Mouse (Mus musculus) kidney, postnatal 4 days (tissue): ENCODE measurements around the gene Zfp366.

ENCODE experiments used
- DNase-seq, 2 experiments: peaks; one replicate each; pipeline ENCODE4 v3.0.0; 2021; ENCODE audit warnings: mixed read lengths in 2 of 2

The Zfp366 gene

DNA sequence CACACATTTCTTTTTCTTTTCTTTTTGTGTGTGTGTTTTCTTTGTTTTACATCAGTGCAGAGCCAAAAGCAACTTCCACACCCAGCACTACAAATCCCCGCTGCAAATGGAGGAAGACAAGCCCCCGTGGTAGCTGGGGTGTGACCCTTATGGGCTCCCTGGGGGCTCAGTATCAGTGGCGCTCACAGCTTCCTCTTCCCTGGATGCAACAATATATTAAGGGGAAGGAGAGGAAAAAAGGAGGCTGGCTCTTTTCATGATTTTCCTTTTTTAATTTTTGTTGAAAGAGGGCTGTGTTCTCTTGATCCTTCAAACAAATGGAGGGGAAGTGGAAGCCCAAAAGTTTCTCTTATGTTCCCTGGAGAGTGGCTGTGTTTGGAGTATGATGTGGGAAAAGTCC is 70.2 kb downstream of the Zfp366 start:
- DNase-seq, result no peak

DNA sequence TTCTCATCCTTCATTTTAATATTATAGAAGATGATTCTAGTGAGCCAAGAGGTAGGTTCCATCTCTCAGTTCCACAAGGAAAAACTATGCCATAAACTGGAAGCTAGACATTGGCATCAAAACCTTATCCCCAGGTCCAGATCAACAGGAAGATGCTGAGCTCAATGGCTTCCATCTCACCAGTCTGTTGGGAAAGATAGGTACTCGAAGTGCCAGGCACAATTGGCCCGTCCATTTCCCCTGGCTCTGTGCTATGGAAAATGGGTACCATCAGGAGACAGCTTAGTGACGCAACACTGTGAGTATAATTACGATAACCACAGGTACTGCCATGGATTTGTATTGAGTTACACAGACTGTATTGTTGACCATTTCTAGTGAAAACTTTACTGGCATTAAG is 72.3 kb downstream of the Zfp366 start:
- no peak for DNase-seq

DNA sequence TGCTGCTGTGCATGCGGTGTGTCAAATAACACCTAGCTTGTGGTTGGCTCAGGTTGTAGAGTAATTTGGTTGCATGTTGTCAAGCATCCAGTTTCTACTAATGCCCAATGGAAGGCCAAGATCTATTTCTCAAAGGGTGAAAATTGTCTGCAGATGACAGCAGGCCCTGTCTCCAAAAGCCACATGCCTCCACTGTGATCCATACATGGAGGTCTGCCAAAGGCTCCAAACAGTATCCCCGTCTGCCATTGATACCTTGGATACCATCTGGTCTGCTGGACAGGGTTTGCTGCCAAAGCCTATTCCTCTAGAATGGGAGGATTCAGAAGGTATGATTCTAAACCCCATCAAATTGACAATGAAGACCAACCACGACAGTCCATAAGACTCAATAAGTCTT is 74.1 kb downstream of the Zfp366 start:
- no peak for DNase-seq

DNA sequence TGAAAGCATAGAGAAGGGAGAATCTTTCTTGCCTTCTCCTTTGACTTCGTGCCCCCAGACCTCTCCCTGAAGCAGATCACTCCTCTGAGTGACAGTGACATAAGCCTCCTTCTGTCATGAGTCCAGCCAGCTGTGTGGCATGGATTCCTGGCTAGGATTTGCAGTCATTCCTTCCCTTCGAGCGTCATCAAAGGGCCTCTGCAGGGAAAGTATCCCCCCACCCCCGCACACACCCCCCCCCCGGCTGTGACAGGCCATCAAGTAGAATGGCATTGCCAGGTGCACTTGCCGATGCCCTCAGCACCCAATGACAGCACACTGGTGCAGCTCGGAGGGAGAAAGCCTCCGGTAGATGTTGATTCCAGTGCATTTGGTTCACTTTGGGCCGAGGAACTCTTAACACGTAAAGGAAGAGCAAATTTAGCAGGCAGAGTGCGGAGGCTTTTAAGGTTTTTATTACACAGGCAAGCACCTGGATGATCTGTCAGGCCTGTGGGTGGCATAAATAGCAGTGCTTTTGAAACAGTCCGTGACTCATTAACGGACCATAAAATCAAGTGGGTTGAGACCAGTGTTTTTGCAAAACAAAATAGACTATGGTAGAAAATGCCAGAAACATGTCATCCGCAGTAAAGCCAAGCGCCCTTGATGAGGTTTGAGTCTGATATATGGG is 75.0 kb downstream of the Zfp366 start:
- DNase-seq, result no peak

DNA sequence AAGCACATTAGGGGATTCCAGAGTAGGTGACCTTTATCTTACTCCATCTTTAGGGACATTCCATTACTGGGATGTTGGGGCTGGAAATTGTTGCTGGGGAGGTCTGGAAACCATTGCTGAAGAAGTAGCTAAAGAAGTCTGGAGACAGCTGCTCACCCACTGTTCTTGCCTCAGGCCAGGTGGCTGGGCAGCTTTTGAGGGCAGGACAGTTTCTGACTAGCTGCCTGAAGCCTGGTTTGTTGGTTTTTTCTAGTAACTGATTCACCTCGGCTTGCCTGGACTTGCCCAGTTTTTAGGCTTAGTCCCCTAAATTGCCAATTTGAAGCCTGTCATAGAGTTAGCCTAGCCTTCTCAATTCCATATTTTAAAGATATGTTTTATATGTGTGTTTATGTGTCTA is 77.8 kb downstream of the Zfp366 start:
- DNase-seq, result no peak

DNA sequence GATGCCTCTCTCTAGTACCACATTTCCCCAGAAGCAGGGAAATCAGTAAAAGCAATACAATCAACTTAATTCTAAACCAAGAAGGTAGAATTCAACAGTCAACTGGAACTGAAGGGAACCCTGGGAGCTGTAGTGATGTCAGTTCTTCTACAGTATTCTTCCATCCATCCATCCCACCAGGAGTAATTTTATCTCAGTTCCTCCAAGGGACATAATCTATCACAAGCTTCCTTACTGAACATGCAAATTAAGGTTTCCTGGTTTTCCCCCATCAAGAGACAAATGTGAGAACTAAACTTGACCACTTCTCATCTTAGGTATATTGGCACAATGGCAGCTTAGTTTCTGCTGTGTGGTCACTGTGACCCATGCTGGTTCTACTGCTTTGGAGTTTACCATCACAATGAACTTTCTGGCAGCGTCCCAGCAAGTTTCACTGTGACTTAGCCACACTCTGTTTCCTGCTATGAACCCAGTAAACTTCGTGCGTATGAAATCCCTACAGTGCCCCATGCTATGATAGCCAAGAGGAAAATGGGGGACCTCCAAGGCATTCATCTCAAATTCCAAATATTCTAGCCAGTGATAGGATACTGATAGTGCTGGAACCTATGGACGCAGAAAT is 78.6 kb downstream of the Zfp366 start:
- no peak for DNase-seq

DNA sequence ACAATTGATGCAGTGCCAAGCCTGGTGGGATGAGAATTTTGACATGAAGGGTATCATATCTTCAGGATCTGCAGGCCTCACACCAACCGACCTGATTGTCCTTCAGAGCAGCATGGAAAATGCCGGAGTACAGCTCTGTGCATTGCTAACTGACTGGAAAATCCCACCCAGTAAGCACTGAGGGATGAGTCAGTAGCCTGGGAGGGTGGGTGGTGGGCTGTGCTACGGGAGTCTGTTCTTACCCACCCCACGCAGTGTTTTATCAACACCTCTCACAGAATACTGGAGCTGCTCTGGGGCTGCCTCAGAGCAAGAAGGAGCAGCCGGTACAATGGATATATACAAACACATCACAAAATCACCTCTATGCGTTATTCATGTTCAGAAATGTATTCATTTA is 79.9 kb downstream of the Zfp366 start:
- no peak for DNase-seq

DNA sequence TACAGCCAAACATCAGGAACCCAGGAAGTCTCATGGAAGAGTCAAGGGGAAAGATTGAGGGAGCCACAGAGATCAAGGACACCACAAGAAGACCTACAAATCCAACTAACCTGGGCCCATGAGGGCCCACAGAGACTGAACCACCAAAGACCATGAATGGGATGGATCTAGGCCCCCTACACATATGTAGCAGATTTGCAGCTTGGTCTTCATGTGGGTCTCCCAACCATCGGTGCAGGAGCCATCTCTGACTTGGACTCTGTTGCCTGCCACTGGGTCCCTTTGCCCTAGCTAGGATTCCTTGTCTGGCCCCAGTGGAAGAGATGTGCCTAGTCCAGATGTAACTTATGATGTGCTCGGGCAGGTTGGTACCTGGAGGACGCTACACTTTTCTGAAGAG is 87.4 kb downstream of the Zfp366 start:
- no peak for DNase-seq

DNA sequence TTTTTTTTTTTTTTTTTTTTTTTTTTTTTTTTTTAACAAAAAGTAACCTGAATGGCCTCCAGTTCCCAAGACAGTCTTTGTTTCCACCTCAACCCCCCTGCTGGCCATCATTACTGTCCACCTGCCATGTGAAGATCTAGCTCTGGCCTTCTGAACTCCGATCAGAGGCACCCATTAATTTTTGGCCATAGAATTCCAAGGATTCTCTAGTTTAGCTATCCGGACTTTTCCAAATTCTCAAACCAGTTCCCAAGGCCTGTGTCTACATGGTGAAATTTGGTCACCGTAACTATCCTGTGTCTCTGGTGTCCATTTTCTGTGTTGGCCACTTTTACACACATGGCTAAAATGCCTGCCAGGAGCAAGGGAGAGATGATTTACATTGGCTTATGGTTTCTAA is 92.9 kb downstream of the Zfp366 start:
- no peak for DNase-seq

DNA sequence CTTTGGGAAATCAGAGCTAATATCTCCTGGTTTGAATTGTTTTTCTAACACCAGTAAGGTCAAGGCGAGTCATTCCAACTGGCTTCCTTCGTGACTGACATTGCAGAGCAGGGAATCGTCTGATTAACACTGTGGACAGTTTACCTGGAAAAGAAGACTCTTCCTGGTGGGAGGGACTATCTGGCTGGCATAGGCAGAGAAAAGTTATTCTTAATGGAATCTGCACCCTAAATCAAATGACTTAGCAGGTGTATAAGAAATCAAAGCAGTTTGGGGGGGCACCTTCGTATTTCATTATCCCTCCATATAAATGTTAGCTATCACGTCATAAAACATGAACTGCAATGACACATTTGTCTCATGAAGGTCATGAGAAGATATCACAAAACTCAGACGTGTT is 93.9 kb downstream of the Zfp366 start:
- no peak for DNase-seq

DNA sequence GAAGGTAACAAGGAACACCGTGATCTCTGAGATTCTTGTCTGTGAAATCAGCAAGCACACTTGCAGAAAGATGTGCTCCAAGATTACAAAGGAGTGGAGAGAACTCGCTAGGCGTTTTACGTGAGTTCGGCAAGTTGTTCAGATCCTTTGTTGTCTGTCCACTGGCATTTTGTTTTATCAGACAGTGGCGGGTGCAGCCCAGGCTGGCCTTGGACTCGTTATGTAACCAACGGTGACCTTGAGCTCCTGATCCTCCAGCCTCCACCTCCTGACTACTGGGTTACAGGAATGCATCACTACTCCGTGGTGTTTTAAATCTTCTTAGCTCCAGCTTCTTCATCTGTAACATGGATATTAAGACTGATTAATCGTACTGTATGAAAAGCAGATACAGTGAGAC is 94.7 kb downstream of the Zfp366 start:
- no peak for DNase-seq

DNA sequence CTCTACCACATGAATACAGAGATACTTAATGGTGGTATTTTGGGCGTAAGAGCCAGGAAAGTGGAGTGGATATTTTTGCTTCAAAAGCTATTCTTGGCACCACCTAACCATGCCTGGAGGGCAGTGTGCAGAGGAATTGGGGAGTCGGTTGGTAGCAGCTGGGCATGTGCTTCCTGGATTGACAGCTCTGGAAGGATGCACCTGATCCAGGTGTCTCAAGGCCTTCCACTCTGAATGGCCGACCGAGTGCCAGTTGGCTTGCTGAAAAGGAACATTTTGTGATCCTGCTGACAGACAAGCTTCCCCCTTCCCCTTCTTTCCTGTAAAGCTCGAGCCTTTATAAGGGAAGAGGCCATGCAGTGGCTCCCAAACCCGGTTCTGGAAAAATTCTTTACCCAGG is 98.3 kb downstream of the Zfp366 start:
- DNase-seq, result no peak

DNA sequence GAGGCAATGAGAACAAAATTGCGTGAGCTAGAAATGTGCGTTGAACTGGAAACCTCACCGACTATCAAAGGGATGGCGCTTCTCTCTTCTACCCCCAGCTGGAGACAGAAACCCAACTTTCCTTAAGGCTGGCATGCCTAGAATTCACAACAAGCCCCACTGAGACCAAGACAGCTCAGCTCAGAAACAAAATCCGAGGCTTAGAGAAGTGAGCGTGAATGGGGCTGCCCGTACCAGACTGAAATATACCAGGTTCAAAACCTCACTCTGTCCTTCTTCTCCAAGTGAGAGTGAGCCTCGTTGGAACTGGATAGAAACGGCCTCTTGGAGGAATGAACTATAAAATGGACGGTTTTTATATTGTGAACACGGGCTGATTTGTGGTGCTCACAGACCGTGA is 99.3 kb downstream of the Zfp366 start:
- no peak for DNase-seq

DNA sequence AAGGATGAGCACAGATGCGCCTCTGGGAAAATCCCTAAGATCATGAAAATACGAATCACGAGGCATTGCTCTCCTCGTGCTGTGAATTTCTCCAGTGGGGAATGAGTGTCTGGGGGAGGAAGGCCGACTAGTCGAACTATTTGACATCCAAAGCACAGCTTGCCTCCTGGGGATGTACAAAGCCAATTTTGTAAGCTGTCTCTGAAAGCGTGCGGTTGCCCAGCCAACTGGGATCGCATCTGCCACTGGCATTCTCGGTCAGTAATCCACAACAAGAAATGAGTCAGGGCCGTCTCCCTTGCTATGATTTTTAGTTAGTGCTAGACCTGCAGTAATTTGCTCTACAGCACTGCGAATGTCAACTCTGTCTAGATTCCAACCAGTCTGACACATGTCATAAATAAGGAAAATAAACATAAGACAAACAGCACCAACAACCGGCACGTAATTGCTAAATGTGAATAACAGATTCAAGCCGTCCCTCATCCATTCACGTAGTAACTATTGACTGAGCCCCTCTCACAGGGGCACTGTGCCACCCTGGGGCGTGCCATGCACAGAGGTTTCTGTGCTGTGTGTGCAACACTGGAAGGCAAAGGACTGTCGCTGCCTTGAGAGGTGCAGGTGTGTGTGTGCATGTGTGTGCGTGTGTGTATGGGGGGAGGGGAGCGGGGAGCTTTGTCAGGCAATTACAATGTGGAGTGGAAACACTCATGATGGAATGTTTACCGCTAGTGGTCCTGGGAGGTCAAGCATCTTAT is 100.0 kb downstream of the Zfp366 start:
- no peak for DNase-seq

DNA sequence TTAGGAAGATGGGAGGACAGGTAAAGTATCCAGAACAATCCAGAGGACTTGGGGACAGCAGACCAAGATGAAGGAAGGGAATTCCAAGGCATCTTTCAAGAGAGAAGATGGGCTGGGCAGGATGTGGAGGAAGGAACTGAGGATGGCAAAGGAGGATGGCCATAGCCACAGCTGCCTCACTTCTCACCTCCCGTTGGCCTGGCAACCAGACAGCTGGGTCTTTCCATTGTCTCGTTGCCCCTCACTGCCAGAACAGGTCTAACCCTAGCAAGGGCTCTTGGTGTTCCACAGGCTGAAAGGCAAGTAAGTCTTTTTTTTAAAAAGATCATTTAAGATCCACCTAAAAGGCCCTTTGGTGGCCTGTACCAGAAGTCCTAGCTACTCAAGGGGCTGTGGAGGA is 100.6 kb downstream of the Zfp366 start:
- no peak for DNase-seq

DNA sequence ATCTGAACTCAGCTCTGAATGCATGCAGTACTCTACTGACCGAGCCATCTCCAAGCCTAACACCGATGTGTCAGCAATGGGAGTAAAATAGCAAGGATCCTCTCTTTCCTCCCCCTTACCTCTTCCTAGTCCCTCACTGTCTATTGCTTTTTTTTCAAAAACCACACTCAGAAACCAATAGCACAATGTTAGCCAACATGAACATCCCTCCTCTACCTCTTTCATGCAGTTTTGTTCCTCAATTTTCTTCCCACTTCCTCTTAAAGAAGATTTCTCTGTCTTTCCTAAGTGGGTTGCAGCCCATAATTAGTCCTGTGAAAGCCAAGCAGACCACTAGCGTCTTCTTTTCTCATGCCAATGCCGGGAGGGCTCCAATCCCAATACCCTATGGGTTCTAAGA is 102.6 kb downstream of the Zfp366 start:
- no peak for DNase-seq

DNA sequence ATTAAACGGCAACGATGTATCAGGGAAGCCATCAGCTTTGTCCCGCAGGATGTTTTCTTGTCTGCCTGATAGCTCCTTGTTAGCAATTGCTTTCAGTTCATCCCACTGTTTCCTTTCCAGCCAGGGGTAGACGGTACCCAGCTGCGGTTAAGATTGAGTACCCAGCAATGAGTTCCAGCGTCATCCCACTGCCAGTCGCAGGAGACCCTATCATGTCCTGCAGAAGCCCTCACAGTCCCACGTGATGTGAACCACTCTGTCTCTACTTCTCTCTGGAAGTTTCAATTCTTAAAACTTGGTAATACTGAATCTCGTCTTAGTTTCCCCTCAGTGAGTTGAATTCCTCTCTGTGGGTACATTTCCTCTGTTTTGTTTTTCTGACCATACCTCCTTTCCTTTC is 103.2 kb downstream of the Zfp366 start:
- DNase-seq, result no peak

DNA sequence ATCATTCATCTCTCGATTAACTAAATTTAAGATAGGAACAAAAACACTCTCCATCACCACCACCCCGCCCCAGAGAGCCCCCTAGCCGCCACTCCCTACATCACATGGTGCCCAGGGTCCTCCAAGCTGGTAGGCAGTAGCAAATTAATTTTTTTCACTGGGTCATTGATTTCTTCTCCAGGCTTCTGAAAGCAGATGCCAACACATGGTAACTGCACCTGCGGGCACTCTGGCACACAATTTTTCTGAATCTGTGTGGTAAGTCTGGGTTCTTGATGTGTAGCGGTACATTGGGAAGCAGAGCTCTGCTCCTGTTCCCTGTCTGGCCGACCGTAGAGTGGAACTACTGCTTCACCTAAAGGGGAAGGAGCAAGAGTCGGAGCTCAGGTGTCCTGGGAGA is 106.1 kb downstream of the Zfp366 start:
- no peak for DNase-seq

DNA sequence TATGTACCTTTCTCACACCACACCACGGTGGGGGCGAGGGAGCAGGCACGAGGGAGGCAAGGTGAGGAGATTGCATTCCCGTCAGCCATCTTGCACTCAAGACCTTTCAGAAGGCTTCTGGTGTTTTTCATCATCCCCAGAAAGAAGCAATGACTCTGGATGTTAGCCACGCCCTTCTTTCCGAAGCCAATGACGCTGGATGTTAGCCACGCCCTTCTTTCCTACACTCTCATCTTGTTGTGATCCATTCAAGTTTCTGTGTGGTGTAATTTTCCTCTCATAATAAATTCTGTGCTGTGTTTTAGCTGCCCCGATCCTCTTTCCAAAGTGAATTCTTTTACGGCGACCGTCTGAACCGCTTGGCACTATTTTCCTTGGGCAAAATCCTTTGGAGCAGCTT is 109.6 kb downstream of the Zfp366 start:
- DNase-seq, result no peak

DNA sequence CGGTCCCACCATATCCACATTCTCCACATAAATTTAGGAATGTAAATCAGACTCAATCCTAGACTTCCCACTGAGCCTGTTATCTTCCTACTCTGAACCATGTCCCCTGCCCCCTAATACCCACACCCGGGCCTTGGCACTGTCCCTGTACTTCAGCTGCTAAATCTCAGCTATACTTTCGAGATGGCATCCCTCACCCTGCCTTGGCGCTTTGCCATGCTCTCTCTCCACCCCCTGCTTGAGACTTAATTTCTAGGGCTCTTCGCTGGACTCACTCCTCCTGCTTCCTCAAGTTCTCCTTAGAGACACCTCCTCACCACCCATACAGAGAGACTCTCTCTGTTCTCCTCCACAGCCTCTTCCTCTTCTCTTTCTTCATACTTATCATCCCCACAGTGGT is 115.3 kb downstream of the Zfp366 start:
- no peak for DNase-seq
